Mouse (Mus musculus) heart, embryonic 16.5 days (tissue): ENCODE results near the gene 1700028J19Rik. TPM values are rescaled to one million over a fixed set of nuclear protein-coding genes. Genes with fewer than 3 reads are reported as not detected.
"Not testable (repeated sequence)": the region's sequence is repeated elsewhere in the genome, so short reads cannot be mapped to it uniquely, and the experiment has no call there.

Experiments
- ATAC-seq: fragments of 200-750 bp; cut with Nextera tagmentation; replicated peaks from 2 replicates; pipeline ENCODE4 v1.8.0; 2017; ENCODE audit warnings: moderate number of reproducible peaks; ENCODE audit not compliant: insufficient read depth, low FRiP score; ENCODE audit errors: extremely low read depth
- H3K27ac ChIP-seq: fragments of 300-500 bp; sonication (generic); 2 replicates; pipeline ENCODE4 v1.5.1; 2014; ENCODE audit warnings: mild to moderate bottlenecking, low read length, control low read depth, moderate library complexity
- H3K27me3 ChIP-seq: fragments of 300-500 bp; sonication (generic); 2 replicates; pipeline ENCODE4 v1.6.1; 2014; ENCODE audit warnings: low read length, mixed read lengths; ENCODE audit not compliant: control insufficient read depth, insufficient read depth
- H3K36me3 ChIP-seq: fragments of 300-500 bp; sonication (generic); 2 replicates; pipeline ENCODE4 v1.6.1; 2014; ENCODE audit not compliant: control insufficient read depth, insufficient read depth
- H3K4me1 ChIP-seq: fragments of 300-500 bp; sonication (generic); 2 replicates; pipeline ENCODE4 v1.6.1; 2014; ENCODE audit warnings: low read length, mixed read lengths; ENCODE audit not compliant: control insufficient read depth, insufficient read depth
- H3K4me2 ChIP-seq: fragments of 300-500 bp; sonication (generic); 2 replicates; pipeline ENCODE4 v1.6.1; 2014; ENCODE audit warnings: low read depth, mild to moderate bottlenecking, control low read depth, low read length
- H3K4me3 ChIP-seq: fragments of 300-500 bp; sonication (generic); 2 replicates; pipeline ENCODE4 v1.5.1; 2014; ENCODE audit warnings: mild to moderate bottlenecking, control low read depth, low read length
- H3K9ac ChIP-seq: fragments of 300-500 bp; sonication (generic); 2 replicates; pipeline ENCODE4 v1.6.1; 2014; ENCODE audit warnings: low read length, control low read depth
- H3K9me3 ChIP-seq: fragments of 300-500 bp; sonication (generic); replicated peaks from 2 replicates; pipeline ENCODE4 v1.6.1; 2016; ENCODE audit warnings: low read length; ENCODE audit not compliant: control insufficient read depth
- WGBS: fragments of 180-500 bp; shearing (Covaris S2); extraction: QIAGEN DNeasy Blood & Tissue Kit; methylation state at CpG from one replicate; pipeline ENCODE4 v1.1.7; 2014; 5-methylcytosine and 5-hydroxymethylcytosine counted together
- polyA plus RNA-seq: library from polyadenylated mRNA; unstranded; fragments of >200 nt; fragmentation: Nextera tagmentation; extraction: Ambion mirVana; gene quantifications from 2 replicates; pipeline ENCODE4 v1.2.1, GENCODE M21; 2015

1700028J19Rik gene
- polyA plus RNA-seq, 1 experiment from 2014 or later: 1.2 TPM

DNA sequence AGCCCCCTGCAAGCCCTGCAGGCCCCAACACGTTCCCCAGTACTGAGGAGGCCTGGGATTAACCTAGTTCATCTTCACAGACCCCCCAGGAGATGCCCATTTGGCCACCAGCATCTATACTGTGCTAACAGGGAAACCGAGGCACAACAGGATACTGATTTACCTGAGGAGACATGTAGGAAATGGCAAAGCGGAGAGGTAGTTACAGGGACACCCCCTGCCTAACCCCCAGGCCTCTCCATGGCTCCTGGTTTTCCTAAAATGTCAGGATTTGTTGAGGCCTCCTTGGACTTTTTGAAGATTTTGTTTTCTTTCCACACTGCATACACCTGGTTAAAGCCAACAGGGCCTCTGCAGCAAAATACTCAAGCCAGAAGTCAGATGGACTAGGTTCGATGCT lies 10.8 kb upstream of the 1700028J19Rik start, which contains the start of gene Acp4:
Acp4 (minus strand) TSS at position 101 of the 400 bp plus-strand sequence.
- Histone ChIP-seq H3K9me3 (no peaks in the 10 kb centered on the region), H3K4me1 (peaks cover 5% of the 10 kb centered on the region; the same call in 1 of the 2 replicates), H3K4me3 (no peak within 1 kb of the TSS), H3K27me3 (peaks cover 7% of the 10 kb centered on the region; the same call in 1 of the 2 replicates), H3K9ac (no peak within 1 kb of the TSS), H3K36me3 (peaks cover 11% of the 10 kb centered on the region; the same call in 1 of the 2 replicates), H3K4me2 (no peak within 1 kb of the TSS), H3K27ac (no peak within 1 kb of the TSS)
- no peak for ATAC-seq
- WGBS: 70% methylated on average over 4 of the region's 4 CpGs

DNA sequence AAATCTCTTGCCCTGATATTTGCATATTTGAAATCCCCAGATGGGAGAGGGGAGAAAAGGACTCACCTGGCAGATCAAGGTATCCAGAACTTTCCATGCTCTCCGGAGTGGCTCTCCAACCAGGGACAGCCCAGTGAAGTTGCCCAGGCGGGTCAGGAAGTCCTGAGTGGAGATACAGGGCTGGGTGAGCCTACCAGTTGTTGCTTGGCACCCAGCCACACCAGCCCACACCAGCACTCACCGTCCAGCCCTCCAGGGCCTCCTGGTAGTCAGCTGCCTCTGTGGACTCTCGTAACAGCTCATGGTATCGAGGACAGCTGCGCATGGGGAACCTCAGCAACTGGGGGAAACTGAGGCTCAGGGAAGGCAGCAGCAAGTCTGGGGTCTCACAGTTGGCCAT lies 8.4 kb upstream of the 1700028J19Rik start:
- Histone ChIP-seq H3K36me3 (peaks cover 18% of the 10 kb centered on the region), H3K4me2 (no peak overlapping the region), H3K4me3 (no peak overlapping the region), H3K9me3 (no peaks in the 10 kb centered on the region), H3K27ac (no peak overlapping the region), H3K27me3 (no peaks in the 10 kb centered on the region), H3K4me1 (peaks cover 5% of the 10 kb centered on the region; the same call in 1 of the 2 replicates), H3K9ac (no peak overlapping the region)
- ATAC-seq: no peak
- WGBS: 49% methylated on average over 6 of the region's 6 CpGs

DNA sequence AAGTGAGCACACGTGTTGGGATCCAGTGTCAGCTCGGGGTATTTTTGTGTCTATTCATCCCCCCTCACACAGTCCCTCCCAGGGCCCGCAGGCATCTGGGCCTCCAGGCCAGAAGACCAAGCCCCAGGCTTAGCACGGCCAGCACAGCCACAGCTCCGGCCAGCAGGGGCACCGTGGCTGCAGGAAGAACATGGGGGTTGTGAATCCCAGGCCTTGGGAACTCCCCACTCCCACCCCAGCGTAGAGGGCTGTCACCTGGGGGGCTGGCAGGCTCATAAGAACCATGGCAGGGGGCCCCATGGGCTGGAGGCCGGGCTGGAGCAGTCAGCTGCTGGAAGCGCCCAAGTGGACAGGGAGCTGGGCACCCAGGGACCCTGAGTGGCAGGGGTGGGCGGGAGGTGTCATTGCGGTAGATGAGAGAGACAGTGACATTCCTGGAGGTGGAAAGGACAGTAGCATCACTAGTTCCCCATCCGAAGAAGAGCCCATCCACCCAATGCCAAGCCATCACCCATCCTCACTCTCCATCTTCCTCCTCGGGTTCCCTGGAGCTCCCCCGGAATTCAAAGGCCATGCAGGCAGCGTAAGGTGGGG lies 6.6 kb upstream of the 1700028J19Rik start:
- H3K4me2 ChIP-seq: no peak overlapping the region
- H3K4me3 ChIP-seq: no peak overlapping the region
- H3K9ac ChIP-seq: no peak overlapping the region
- H3K27me3 ChIP-seq: no peaks in the 10 kb centered on the region
- ATAC-seq: no peak
- WGBS: 67% methylated on average over 15 of the region's 15 CpGs
- peaks cover 9% of the 10 kb centered on the region for H3K4me1 ChIP-seq
- H3K9me3 ChIP-seq: no peaks in the 10 kb centered on the region
- no peak overlapping the region for H3K27ac ChIP-seq
- peaks cover 30% of the 10 kb centered on the region for H3K36me3 ChIP-seq

DNA sequence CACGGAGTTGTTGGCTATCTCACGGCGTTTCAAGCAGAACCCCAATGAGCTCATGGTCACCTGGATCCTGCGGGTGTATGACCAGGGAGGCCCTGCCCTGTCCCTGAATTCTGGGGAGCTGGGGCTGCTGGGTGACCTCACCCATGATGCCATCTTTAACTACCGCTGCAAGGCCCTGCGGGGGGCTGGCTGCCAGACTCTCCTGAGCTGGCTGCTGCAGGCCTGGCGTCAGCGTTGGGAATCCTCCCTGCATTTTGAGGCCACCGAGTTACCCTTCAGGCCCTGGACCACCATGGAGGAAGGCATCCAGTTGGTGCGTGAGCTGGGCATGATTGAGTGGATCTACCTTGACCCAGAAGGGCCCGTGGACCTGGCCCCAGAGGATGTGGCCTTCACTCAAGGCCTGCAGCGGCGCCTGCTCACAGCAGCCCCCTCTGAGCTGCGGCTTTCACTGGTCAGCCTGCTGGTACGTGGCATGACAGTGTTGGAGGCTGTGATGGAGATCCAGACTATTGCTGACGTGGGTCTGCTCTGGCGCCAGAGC lies 4.3 kb upstream of the 1700028J19Rik start:
- not testable (repeated sequence) for H3K4me3 ChIP-seq, H3K9ac ChIP-seq, H3K27me3 ChIP-seq, H3K27ac ChIP-seq, H3K9me3 ChIP-seq, H3K4me2 ChIP-seq, ATAC-seq
- peaks cover 18% of the 10 kb centered on the region for H3K4me1 ChIP-seq
- peaks cover 32% of the 10 kb centered on the region for H3K36me3 ChIP-seq
- 87% methylated on average over 17 of the region's 17 CpGs for WGBS

DNA sequence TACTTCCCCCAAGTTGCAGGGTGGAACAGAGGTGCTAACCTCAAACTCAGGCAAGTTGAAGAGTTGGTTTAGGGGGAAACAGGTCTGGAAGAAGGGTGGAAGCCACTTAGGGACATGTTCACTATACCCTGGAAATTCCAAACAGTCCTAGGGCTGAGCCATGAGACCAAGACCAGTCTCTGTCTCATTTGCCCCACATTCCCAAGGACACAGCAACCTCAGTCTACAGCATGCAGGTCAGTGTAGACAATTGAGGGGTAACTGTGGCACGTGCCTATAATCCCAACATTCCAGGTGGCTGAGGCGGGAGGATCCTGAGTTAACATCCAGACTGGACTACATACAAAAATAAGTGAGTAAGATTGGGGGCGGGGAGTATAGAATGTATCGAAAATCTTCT lies 2.8 kb upstream of the 1700028J19Rik start:
- no peak overlapping the region for H3K4me2 ChIP-seq
- 93% methylated on average over 4 of the region's 4 CpGs for WGBS
- no peak overlapping the region for H3K9ac ChIP-seq
- H3K9me3 ChIP-seq: no peaks in the 10 kb centered on the region
- H3K4me1 ChIP-seq: peaks cover 18% of the 10 kb centered on the region
- H3K27me3 ChIP-seq: no peaks in the 10 kb centered on the region
- no peak for ATAC-seq
- H3K36me3 ChIP-seq: peaks cover 32% of the 10 kb centered on the region
- no peak overlapping the region for H3K27ac ChIP-seq
- H3K4me3 ChIP-seq: no peak overlapping the region

DNA sequence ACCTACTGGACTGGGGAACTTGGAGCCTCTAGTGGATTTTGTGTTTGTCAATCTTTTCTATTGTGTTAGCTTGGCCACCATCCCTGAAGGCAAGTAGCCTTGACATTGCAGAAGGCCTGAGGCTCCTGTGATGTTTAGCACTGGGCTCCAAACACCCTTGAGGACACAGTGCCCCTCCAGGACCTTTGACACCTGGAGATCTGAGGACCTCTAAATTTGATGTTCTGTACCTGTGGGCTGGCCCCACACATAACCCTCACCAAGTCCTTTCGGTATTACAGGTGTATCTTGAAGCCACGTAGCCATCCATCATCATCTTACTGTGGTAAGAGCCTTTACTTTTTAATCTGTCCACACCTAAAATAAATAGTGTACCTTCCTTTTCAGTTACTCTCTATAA lies 1.5 kb upstream of the 1700028J19Rik start:
- Histone ChIP-seq H3K27me3 (no peaks in the 10 kb centered on the region), H3K27ac (no peak overlapping the region), H3K4me3 (peak overlapping the region; percentile 95), H3K9ac (peak overlapping the region; percentile 94), H3K4me1 (peaks cover 18% of the 10 kb centered on the region), H3K9me3 (no peaks in the 10 kb centered on the region), H3K36me3 (peaks cover 27% of the 10 kb centered on the region), H3K4me2 (peak overlapping the region; percentile 91)
- ATAC-seq: no peak
- WGBS: 88% methylated on average over 2 of the region's 2 CpGs

DNA sequence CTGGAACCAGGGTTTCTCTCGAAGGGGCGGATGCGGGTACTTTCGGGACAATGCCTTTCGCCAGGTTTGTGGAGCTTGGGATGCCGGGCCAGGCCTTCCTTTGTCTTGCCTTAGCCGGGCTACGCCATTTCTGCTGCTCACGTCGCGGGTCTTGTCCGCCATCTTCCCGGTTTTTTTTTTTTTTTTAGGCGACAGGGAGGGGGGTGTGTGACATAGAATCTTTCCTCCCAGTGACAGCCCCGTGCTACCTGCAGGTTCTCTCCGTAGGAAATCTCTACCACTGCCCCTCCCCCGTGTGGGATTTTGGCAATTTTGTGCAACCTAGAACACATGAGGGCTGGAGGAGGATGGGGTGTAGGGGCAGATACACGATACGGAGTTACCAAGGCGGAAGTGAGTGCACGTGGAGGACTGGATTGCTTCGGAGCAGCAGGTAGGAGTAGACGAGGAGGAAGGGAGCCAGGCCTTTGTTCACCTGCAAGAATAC lies 532 bp upstream of the 1700028J19Rik start:
- Histone ChIP-seq H3K27me3 (no peaks in the 10 kb centered on the region), H3K9ac (peak overlapping the region; percentile 94), H3K4me3 (peak overlapping the region; percentile 95), H3K36me3 (peaks cover 19% of the 10 kb centered on the region), H3K9me3 (no peaks in the 10 kb centered on the region), H3K27ac (peak overlapping the region; percentile 90), H3K4me2 (peak overlapping the region; percentile 91), H3K4me1 (peaks cover 18% of the 10 kb centered on the region)
- peak; percentile 50 for ATAC-seq
- WGBS: 1% methylated on average over 23 of the region's 23 CpGs

DNA sequence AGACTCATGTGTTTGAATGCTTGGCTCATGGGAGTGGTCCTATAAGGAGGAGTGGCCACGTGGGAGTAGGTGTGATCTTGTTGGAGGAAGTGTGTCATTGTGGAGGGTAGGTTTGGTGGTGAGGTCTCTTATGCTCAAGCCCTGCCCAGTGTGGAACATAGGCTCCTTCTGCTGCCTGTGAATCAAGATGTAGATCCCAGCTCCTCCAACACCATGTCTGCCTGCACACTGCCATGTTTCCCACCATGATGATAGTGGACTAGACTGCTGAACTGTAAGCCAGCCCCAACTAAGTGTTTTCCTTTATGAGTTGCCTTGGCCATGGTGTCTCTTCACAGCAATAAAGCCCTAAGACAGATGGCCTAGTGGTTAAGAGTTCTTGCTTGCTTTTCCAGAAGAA lies 2.4 kb downstream of the 1700028J19Rik start:
- H3K27ac ChIP-seq: no peak overlapping the region
- H3K4me1 ChIP-seq: peaks cover 18% of the 10 kb centered on the region
- ATAC-seq: no peak
- H3K4me3 ChIP-seq: no peak overlapping the region
- no peak overlapping the region for H3K9ac ChIP-seq
- 65% methylated on average over 1 of the region's 1 CpGs for WGBS
- H3K4me2 ChIP-seq: no peak overlapping the region
- no peaks in the 10 kb centered on the region for H3K27me3 ChIP-seq
- no peaks in the 10 kb centered on the region for H3K9me3 ChIP-seq
- peaks cover 6% of the 10 kb centered on the region for H3K36me3 ChIP-seq

DNA sequence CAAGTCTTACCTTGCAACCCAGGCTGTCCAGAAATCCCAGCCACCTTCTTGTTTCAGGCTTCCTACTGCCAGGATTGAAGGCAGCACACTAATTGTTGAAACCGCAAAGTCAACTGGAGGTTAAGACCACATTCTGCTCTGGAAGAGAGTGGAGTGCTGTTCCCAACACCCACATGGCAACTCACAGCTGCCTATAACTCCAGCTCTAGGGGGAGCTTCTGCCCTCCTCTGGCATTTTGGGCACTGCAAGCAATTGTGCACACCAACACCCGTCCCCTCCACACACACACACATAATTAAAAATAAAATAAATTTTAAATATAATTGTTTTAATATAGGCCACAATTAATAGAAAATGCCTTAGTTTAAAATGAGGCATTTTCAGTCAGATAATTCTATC lies 5.3 kb downstream of the 1700028J19Rik start:
- Histone ChIP-seq H3K27me3 (no peaks in the 10 kb centered on the region), H3K9ac (no peak overlapping the region), H3K9me3 (no peaks in the 10 kb centered on the region), H3K27ac (no peak overlapping the region), H3K4me3 (no peak overlapping the region), H3K4me1 (peaks cover 5% of the 10 kb centered on the region; the same call in 1 of the 2 replicates), H3K36me3 (no peaks in the 10 kb centered on the region), H3K4me2 (no peak overlapping the region)
- ATAC-seq: no peak
- WGBS: 49% methylated on average over 2 of the region's 2 CpGs
